Mouse (Mus musculus): ENCODE data around the gene Padi3. TPM values are rescaled to one million over a fixed set of nuclear protein-coding genes. Genes with fewer than 3 reads are reported as not detected.

Padi3 gene
- polyA plus RNA-seq, 1 experiment: 0.05 TPM

GRCm38 (mm10) chr4:140753366-140753765, 57.1 kb downstream of the Padi3 start:
- DNase-seq (ENCODE audit: low read depth): no peak
- no peak for TF ChIP-seq CTCF (IDR thresholded peaks at IDR 0.05; ENCODE audit: borderline replicate concordance, extremely low read depth, insufficient read depth, insufficient read length)
- no peak for TF ChIP-seq POLR2A (IDR thresholded peaks at IDR 0.05; ENCODE audit: borderline replicate concordance, extremely low read depth, insufficient read depth, insufficient read length, poor library complexity, severe bottlenecking)

- peak; percentile 26 for DNase-seq (ENCODE audit: low read depth)
- no peak for TF ChIP-seq CTCF (IDR thresholded peaks at IDR 0.05; ENCODE audit: borderline replicate concordance, extremely low read depth, insufficient read depth, insufficient read length)
- no peak for TF ChIP-seq POLR2A (IDR thresholded peaks at IDR 0.05; ENCODE audit: borderline replicate concordance, extremely low read depth, insufficient read depth, insufficient read length, poor library complexity, severe bottlenecking)
These were observed 60.1 kb downstream of the Padi3 start for GRCm38 (mm10) chr4:140750328-140750727.

- DNase-seq (ENCODE audit: low read depth): peak; percentile 35
- no peak for TF ChIP-seq CTCF (IDR thresholded peaks at IDR 0.05; ENCODE audit: borderline replicate concordance, extremely low read depth, insufficient read depth, insufficient read length)
These were observed 62.5 kb downstream of the Padi3 start for GRCm38 (mm10) chr4:140747978-140748377.

GRCm38 (mm10) chr4:140744654-140745053, 65.8 kb downstream of the Padi3 start:
- peak; percentile 48 for DNase-seq (ENCODE audit: low read depth)
- TF ChIP-seq POLR2A (IDR thresholded peaks at IDR 0.05; ENCODE audit: borderline replicate concordance, extremely low read depth, insufficient read depth, insufficient read length, poor library complexity, severe bottlenecking) (no peak), CTCF (IDR thresholded peaks at IDR 0.05; ENCODE audit: borderline replicate concordance, extremely low read depth, insufficient read depth, insufficient read length) (peak; percentile 54)

- TF ChIP-seq POLR2A (IDR thresholded peaks at IDR 0.05; ENCODE audit: borderline replicate concordance, extremely low read depth, insufficient read depth, insufficient read length, poor library complexity, severe bottlenecking) (no peak), CTCF (IDR thresholded peaks at IDR 0.05; ENCODE audit: borderline replicate concordance, extremely low read depth, insufficient read depth, insufficient read length) (no peak)
- DNase-seq (ENCODE audit: low read depth): peak; percentile 60
These were observed 67.4 kb downstream of the Padi3 start for GRCm38 (mm10) chr4:140743086-140743485.

GRCm38 (mm10) chr4:140742543-140742942, 67.9 kb downstream of the Padi3 start, which contains the start of gene Padi6:
Gene Padi6 (minus strand): TSS chr4:140742643.
- no peak for DNase-seq (ENCODE audit: low read depth)
- TF ChIP-seq POLR2A (IDR thresholded peaks at IDR 0.05; ENCODE audit: borderline replicate concordance, extremely low read depth, insufficient read depth, insufficient read length, poor library complexity, severe bottlenecking) (no peak), CTCF (IDR thresholded peaks at IDR 0.05; ENCODE audit: borderline replicate concordance, extremely low read depth, insufficient read depth, insufficient read length) (no peak)

GRCm38 (mm10) chr4:140741401-140741800, 69.0 kb downstream of the Padi3 start:
- DNase-seq (ENCODE audit: low read depth): no peak
- no peak for TF ChIP-seq POLR2A (IDR thresholded peaks at IDR 0.05; ENCODE audit: borderline replicate concordance, extremely low read depth, insufficient read depth, insufficient read length, poor library complexity, severe bottlenecking)
- no peak for TF ChIP-seq CTCF (IDR thresholded peaks at IDR 0.05; ENCODE audit: borderline replicate concordance, extremely low read depth, insufficient read depth, insufficient read length)

- TF ChIP-seq POLR2A (IDR thresholded peaks at IDR 0.05; ENCODE audit: borderline replicate concordance, extremely low read depth, insufficient read depth, insufficient read length, poor library complexity, severe bottlenecking): no peak
- TF ChIP-seq CTCF (IDR thresholded peaks at IDR 0.05; ENCODE audit: borderline replicate concordance, extremely low read depth, insufficient read depth, insufficient read length): no peak
- DNase-seq (ENCODE audit: low read depth): no peak
These were observed 69.8 kb downstream of the Padi3 start for GRCm38 (mm10) chr4:140740655-140741054.

Other genes starting within 250 kb of the Padi3 start
- gene Arhgef10l, start 144.6 kb downstream of the Padi3 start, polyA plus RNA-seq (2012; rRNA removed): 43.4 and 45.9 TPM in 2 replicates
- gene Rcc2, start 110.1 kb downstream of the Padi3 start, polyA plus RNA-seq (2012; rRNA removed): 104 and 106 TPM in 2 replicates
- 0.04 TPM in 1 of 2 replicates, not detected in the other for gene Padi6, start 68.0 kb downstream of the Padi3 start, polyA plus RNA-seq (2012; rRNA removed)
- gene Padi4, start 36.4 kb downstream of the Padi3 start, polyA plus RNA-seq (2012; rRNA removed): 0.11 and 0.14 TPM in 2 replicates
- gene Padi1, start 35.1 kb upstream of the Padi3 start, polyA plus RNA-seq (2012; rRNA removed): 0.03 TPM in 2 replicates
- gene Padi2, start 95.7 kb upstream of the Padi3 start, polyA plus RNA-seq (2012; rRNA removed): 0.43 and 0.67 TPM in 2 replicates
- 213 and 233 TPM in 2 replicates for gene Sdhb, start 150.6 kb upstream of the Padi3 start, polyA plus RNA-seq (2012; rRNA removed)
- gene Atp13a2, start 176.2 kb upstream of the Padi3 start, polyA plus RNA-seq (2012; rRNA removed): 260 and 278 TPM in 2 replicates
- gene Mfap2, start 199.8 kb upstream of the Padi3 start, polyA plus RNA-seq (2012; rRNA removed): 186 and 220 TPM in 2 replicates
- gene Crocc, start 249.9 kb upstream of the Padi3 start, polyA plus RNA-seq (2012; rRNA removed): 40.4 and 42.5 TPM in 2 replicates

Measured in brain, embryonic 14.5 days (tissue).